Mouse (Mus musculus): ENCODE results near the gene Shisal2b. TPM values are rescaled to one million over a fixed set of nuclear protein-coding genes. Genes with fewer than 3 reads are reported as not detected.

Shisal2b gene
- total and polyA plus RNA-seq, 2 experiments from 2014 or later, result not detected

DNA sequence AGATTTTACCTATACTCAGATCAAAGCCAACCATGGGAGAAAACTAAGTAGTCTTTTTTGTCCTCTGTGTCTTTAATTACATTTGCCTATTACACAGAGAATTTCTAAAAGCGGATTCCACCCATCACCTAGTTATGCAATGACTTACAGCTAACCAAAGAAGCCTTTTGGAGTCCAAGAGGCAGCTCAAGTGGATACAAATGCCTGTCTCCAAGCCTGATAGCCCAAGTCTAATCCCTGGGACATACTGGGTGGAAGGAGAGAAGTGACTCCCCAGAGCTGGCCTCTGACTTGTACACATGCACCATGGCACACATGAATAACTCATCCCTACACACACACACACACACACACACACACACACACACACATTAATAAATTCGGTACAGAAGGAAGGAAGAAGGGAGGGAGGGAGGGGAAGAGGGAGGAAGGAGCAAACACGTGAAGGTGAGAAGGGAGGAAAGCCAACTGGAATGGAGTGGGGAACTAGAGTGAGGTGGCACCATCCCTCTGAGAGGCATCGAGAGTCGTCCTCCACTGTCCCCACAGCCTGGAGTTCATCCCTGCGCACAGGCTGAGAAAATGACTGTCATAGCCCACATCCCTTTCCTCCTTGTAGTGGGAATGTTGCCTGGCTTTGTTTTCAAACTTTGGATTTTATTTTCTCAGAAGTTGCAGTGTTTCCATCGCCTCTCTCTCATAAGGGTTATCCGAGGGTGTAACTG is 22.8 kb upstream of the Shisal2b start:
- H3K9ac ChIP-seq (replicated peaks; ENCODE audit: low read depth, low read length), result no peak overlapping the region
- no peaks in the 10 kb centered on the region for H3K36me3 ChIP-seq (replicated peaks; ENCODE audit: control insufficient read depth, insufficient read depth, low read length)
- H3K27ac ChIP-seq (ENCODE audit: low read depth), result no peak overlapping the region
- no peak for ATAC-seq (ENCODE audit: insufficient read depth, low read depth)
- TF ChIP-seq CTCF (IDR thresholded peaks at IDR 0.05; ENCODE audit: low read depth), result no peak
- no peak for TF ChIP-seq EP300 (IDR thresholded peaks at IDR 0.05; ENCODE audit: low read depth)
- no peak overlapping the region for H3K4me3 ChIP-seq (ENCODE audit: low read depth, low read length)
- no peaks in the 10 kb centered on the region for H3K4me1 ChIP-seq (ENCODE audit: control insufficient read depth, insufficient read depth)
- DNase-seq (ENCODE audit: low spot score), result no peak
- no peaks in the 10 kb centered on the region for H3K27me3 ChIP-seq (ENCODE audit: control insufficient read depth, insufficient read depth, low read length)
- no peak overlapping the region for H3K4me2 ChIP-seq (ENCODE audit: low read depth, low read length)
- 62% methylated on average over 8 of the region's 8 CpGs for WGBS
- no peaks in the 10 kb centered on the region for H3K9me3 ChIP-seq (replicated peaks; ENCODE audit: control insufficient read depth, low read length)

DNA sequence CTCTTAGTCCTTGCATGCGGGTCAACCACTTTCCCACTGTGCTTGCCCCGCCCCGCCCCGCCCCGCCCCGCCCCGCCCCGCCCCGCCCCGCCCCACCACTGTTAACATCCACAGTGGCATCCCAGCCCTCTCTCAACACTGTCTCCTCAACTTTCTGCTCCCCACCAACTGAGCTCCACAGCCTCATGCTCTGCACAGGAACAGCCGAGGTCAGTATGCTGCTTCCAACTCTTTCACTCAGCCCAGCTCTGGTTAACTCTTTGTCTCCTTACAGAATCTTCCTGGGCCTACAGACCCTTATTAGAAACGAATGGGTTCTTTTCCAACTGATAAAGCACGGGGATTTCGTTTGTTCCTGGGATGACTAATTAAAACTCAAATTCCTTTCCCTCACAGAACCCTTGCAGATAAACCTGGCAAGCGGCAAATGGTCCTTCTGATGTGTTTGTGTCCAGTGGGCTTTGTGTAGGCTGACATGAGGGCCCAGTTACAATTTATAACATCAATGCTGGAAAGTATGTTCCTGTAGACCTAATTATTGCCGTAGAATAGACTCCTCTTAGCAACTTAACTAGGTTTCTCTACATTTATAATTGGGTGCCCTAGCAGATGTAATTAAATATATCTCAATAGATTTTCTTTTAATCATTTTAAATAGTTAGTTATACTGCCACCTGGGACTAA is 20.0 kb upstream of the Shisal2b start:
- Histone ChIP-seq H3K36me3 (replicated peaks; ENCODE audit: control insufficient read depth, insufficient read depth, low read length) (no peaks in the 10 kb centered on the region), H3K4me2 (ENCODE audit: low read depth, low read length) (no peak overlapping the region), H3K27ac (ENCODE audit: low read depth) (no peak overlapping the region), H3K9ac (replicated peaks; ENCODE audit: low read depth, low read length) (no peak overlapping the region), H3K4me3 (ENCODE audit: low read depth, low read length) (no peak overlapping the region), H3K27me3 (ENCODE audit: control insufficient read depth, insufficient read depth, low read length) (no peaks in the 10 kb centered on the region), H3K4me1 (ENCODE audit: control insufficient read depth, insufficient read depth) (no peaks in the 10 kb centered on the region), H3K9me3 (replicated peaks; ENCODE audit: control insufficient read depth, low read length) (no peaks in the 10 kb centered on the region)
- WGBS, result 25% methylated on average over 16 of the region's 16 CpGs
- DNase-seq (ENCODE audit: low spot score), result no peak
- ATAC-seq (ENCODE audit: insufficient read depth, low read depth), result no peak
- TF ChIP-seq EP300 (IDR thresholded peaks at IDR 0.05; ENCODE audit: low read depth), result no peak

DNA sequence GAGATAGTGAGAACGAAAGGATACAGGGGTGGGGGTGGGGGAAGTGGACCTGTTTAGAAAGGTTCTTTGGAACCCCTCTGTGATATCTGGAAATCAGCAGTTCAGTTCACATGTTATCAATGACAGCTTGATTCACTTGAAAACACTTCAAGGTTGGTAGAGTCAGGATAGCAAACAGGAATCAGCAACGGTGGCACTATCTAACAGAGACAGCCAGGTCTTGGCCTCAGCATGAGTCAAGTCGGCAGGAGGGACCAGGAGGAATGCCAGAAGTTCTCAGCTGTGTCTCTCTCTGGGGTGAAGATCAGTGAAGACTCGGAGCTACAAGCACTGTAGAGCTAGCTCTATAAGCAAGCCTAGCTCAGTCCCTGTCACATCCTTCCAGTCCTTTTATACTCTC is 14.8 kb upstream of the Shisal2b start:
- DNase-seq (ENCODE audit: low spot score) (no peak), ATAC-seq (ENCODE audit: insufficient read depth, low read depth) (no peak)
- TF ChIP-seq EP300 (IDR thresholded peaks at IDR 0.05; ENCODE audit: low read depth) (no peak), CTCF (IDR thresholded peaks at IDR 0.05; ENCODE audit: low read depth) (no peak)
- no peaks in the 10 kb centered on the region for H3K4me1 ChIP-seq (ENCODE audit: control insufficient read depth, insufficient read depth)
- H3K9ac ChIP-seq (replicated peaks; ENCODE audit: low read depth, low read length), result no peak overlapping the region
- H3K4me2 ChIP-seq (ENCODE audit: low read depth, low read length), result no peak overlapping the region
- WGBS, result 37% methylated on average over 4 of the region's 4 CpGs
- H3K36me3 ChIP-seq (replicated peaks; ENCODE audit: control insufficient read depth, insufficient read depth, low read length), result no peaks in the 10 kb centered on the region
- H3K27me3 ChIP-seq (ENCODE audit: control insufficient read depth, insufficient read depth, low read length), result no peaks in the 10 kb centered on the region
- no peak overlapping the region for H3K27ac ChIP-seq (ENCODE audit: low read depth)
- no peak overlapping the region for H3K4me3 ChIP-seq (ENCODE audit: low read depth, low read length)
- H3K9me3 ChIP-seq (replicated peaks; ENCODE audit: control insufficient read depth, low read length), result no peaks in the 10 kb centered on the region

DNA sequence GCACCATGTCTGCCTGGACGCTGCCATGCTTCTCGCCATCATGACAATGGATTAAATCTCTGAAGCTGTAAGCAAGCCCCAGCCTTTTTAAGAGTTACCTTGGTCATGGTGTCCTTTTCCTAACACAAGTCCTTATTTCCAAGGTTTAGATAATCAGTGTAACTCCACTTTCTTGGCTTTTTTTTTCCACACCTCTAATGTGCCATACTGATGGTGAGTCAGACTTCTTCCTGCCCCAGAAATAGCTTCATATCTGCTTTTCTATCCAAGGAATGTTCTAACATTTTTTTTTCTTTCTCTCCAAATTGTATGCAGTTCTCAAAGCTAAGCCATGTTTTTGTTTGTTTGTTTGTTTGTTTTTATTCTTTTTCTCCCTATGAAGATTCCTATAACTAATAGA is 6.2 kb upstream of the Shisal2b start:
- H3K27me3 ChIP-seq (ENCODE audit: control insufficient read depth, insufficient read depth, low read length), result 0 out of 2 replicates have a peak, but pooled peaks cover 4% of the 10 kb centered on the region
- H3K4me2 ChIP-seq (ENCODE audit: low read depth, low read length), result no peak overlapping the region
- no peak overlapping the region for H3K9ac ChIP-seq (replicated peaks; ENCODE audit: low read depth, low read length)
- DNase-seq (ENCODE audit: low spot score), result no peak
- no peaks in the 10 kb centered on the region for H3K4me1 ChIP-seq (ENCODE audit: control insufficient read depth, insufficient read depth)
- H3K36me3 ChIP-seq (replicated peaks; ENCODE audit: control insufficient read depth, insufficient read depth, low read length), result no peaks in the 10 kb centered on the region
- H3K9me3 ChIP-seq (replicated peaks; ENCODE audit: control insufficient read depth, low read length), result no peaks in the 10 kb centered on the region
- H3K27ac ChIP-seq (ENCODE audit: low read depth), result no peak overlapping the region
- ATAC-seq (ENCODE audit: insufficient read depth, low read depth), result no peak
- 90% methylated on average over 2 of the region's 2 CpGs for WGBS
- no peak overlapping the region for H3K4me3 ChIP-seq (ENCODE audit: low read depth, low read length)
- TF ChIP-seq EP300 (IDR thresholded peaks at IDR 0.05; ENCODE audit: low read depth), result no peak

DNA sequence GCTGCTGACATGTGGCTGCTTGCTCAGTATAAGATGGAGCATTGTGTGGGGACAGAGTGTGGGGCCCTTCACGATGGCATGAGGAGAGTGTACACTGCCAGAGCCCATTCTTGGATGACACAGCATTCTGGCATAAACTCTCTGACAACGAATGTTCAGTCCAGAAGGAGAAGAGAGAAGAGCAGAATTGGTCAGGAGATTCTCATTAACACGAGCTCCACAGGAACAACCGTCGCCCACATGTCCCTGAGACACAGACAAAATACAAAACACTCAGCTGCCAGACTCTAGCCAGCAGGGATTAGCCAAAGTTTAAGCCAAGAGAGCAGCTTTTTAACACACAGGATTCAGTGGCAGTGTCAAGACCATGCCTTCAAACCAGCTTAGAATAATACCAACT is 3.0 kb upstream of the Shisal2b start:
- peaks cover 5% of the 10 kb centered on the region; the same call in 1 of the 2 replicates for H3K4me1 ChIP-seq (ENCODE audit: control insufficient read depth, insufficient read depth)
- H3K27me3 ChIP-seq (ENCODE audit: control insufficient read depth, insufficient read depth, low read length), result peaks cover 13% of the 10 kb centered on the region; the same call in 1 of the 2 replicates
- DNase-seq (ENCODE audit: low spot score) (no peak), ATAC-seq (ENCODE audit: insufficient read depth, low read depth) (no peak)
- no peaks in the 10 kb centered on the region for H3K9me3 ChIP-seq (replicated peaks; ENCODE audit: control insufficient read depth, low read length)
- no peaks in the 10 kb centered on the region for H3K36me3 ChIP-seq (replicated peaks; ENCODE audit: control insufficient read depth, insufficient read depth, low read length)
- H3K4me3 ChIP-seq (ENCODE audit: low read depth, low read length), result no peak overlapping the region
- TF ChIP-seq EP300 (IDR thresholded peaks at IDR 0.05; ENCODE audit: low read depth) (no peak), CTCF (IDR thresholded peaks at IDR 0.05; ENCODE audit: low read depth) (no peak)
- H3K27ac ChIP-seq (ENCODE audit: low read depth), result no peak overlapping the region
- WGBS, result 80% methylated on average over 5 of the region's 5 CpGs
- no peak overlapping the region for H3K4me2 ChIP-seq (ENCODE audit: low read depth, low read length)
- no peak overlapping the region for H3K9ac ChIP-seq (replicated peaks; ENCODE audit: low read depth, low read length)
